Mouse (Mus musculus): Measurements from ENCODE around the gene Syne3.

The Syne3 gene

GRCm38 (mm10) chr12:104892245-104892644 lies 117.4 kb downstream of the Syne3 start:
- DNase-seq (ENCODE audit: low spot score): no peak

GRCm38 (mm10) chr12:104890066-104890465 lies 119.5 kb downstream of the Syne3 start:
- DNase-seq (ENCODE audit: low spot score): no peak

GRCm38 (mm10) chr12:104886104-104886503 lies 123.5 kb downstream of the Syne3 start:
- DNase-seq (ENCODE audit: low spot score): no peak

- no peak for DNase-seq (ENCODE audit: low spot score)
Observed at GRCm38 (mm10) chr12:104882533-104882932, 127.1 kb downstream of the Syne3 start.

GRCm38 (mm10) chr12:104882061-104882460 lies 127.5 kb downstream of the Syne3 start:
- DNase-seq (ENCODE audit: low spot score): no peak

GRCm38 (mm10) chr12:104881518-104882060 lies 128.0 kb downstream of the Syne3 start:
- DNase-seq (ENCODE audit: low spot score): no peak

GRCm38 (mm10) chr12:104880367-104880766 lies 129.2 kb downstream of the Syne3 start:
- DNase-seq (ENCODE audit: low spot score): no peak
